Mouse (Mus musculus) CH12.LX (cell line): ENCODE data around the gene Zdhhc1. TPM values are rescaled to one million over a fixed set of nuclear protein-coding genes. Genes with fewer than 3 reads are reported as not detected.
A peak's percentile ranks its signal among the peaks of the same experiment; 100 is the strongest.

Experiments used
- DNase-seq: peaks from one replicate; pipeline ENCODE4 v3.0.0-alpha.2; 2013; ENCODE audit errors: extremely low read depth
- H3K27ac ChIP-seq: 2 replicates; pipeline ENCODE4 v1.5.1; 2012; ENCODE audit warnings: low read depth, mild to moderate bottlenecking, control low read depth, moderate library complexity; ENCODE audit not compliant: insufficient read depth
- H3K27me3 ChIP-seq: replicated peaks from 2 replicates; pipeline ENCODE3; 2012; ENCODE audit warnings: inconsistent platforms
- H3K36me3 ChIP-seq, 2 experiments: replicated peaks in 1 of 2; 2 replicates each; pipeline versions ENCODE3 to v1.6.1; 2012; ENCODE audit warnings: inconsistent platforms in 1 of 2, low read length in 1 of 2, mild to moderate bottlenecking in 1 of 2, mixed read lengths in 1 of 2, moderate library complexity in 1 of 2; ENCODE audit not compliant: control insufficient read depth in 1 of 2, insufficient read depth in 1 of 2
- H3K4me1 ChIP-seq, 2 experiments: 2 replicates each; pipeline ENCODE4 v1.6.1; 2012; ENCODE audit warnings: inconsistent platforms in 1 of 2, moderate library complexity in 1 of 2; ENCODE audit not compliant: insufficient read depth in 2 of 2, control insufficient read depth in 1 of 2
- H3K4me2 ChIP-seq: 2 replicates; pipeline ENCODE4 v1.6.1; 2012; ENCODE audit warnings: low read depth, mild to moderate bottlenecking, control low read depth; ENCODE audit not compliant: poor library complexity, insufficient read depth, severe bottlenecking
- H3K4me3 ChIP-seq, 3 experiments: fragments of 150-350 bp in 1 of 3; sonication (generic) in 1 of 3; replicated peaks in 1 of 3; 2 replicates each; pipeline versions ENCODE3 to v1.5.1; 2011 to 2012; ENCODE audit warnings: low read depth in 2 of 3, low read length in 2 of 3, mild to moderate bottlenecking in 2 of 3, moderate library complexity in 2 of 3, control low read depth in 1 of 3, improper control_type of control experiment in 1 of 3, inconsistent platforms in 1 of 3, mixed read lengths in 1 of 3; ENCODE audit not compliant: poor library complexity in 1 of 3
- H3K79me2 ChIP-seq: replicated peaks from 2 replicates; pipeline ENCODE4 v1.6.1; 2012; ENCODE audit warnings: mild to moderate bottlenecking, moderate library complexity; ENCODE audit not compliant: control insufficient read depth, poor library complexity, insufficient read depth, severe bottlenecking; ENCODE audit errors: extremely low read depth
- H3K9ac ChIP-seq: 2 replicates; pipeline ENCODE4 v1.6.1; 2012; ENCODE audit warnings: low read depth, mild to moderate bottlenecking, control low read depth, moderate library complexity; ENCODE audit not compliant: insufficient read depth
- H3K9me3 ChIP-seq: replicated peaks from 2 replicates; pipeline ENCODE3; 2012; ENCODE audit warnings: low read length, inconsistent platforms, mixed read lengths
- EP300 ChIP-seq: IDR thresholded peaks from 2 replicates; pipeline ENCODE4 v1.6.1; 2011; ENCODE audit warnings: low read length, improper control_type of control experiment
- GABPA ChIP-seq: IDR thresholded peaks from 2 replicates; pipeline ENCODE4 v1.6.1; 2012; ENCODE audit warnings: low read depth, low read length, improper control_type of control experiment, inconsistent platforms; ENCODE audit not compliant: insufficient replicate concordance
- IRF4 ChIP-seq: IDR thresholded peaks from 2 replicates; pipeline ENCODE4 v1.6.1; 2014; ENCODE audit warnings: low read depth, mild to moderate bottlenecking, inconsistent platforms, low read length, improper control_type of control experiment
- JUN ChIP-seq: IDR thresholded peaks from 2 replicates; pipeline ENCODE4 v1.6.1; 2011; ENCODE audit warnings: low read depth, mild to moderate bottlenecking, low read length, improper control_type of control experiment, moderate library complexity; ENCODE audit not compliant: insufficient read depth
- JUND ChIP-seq: conservative IDR thresholded peaks from 2 replicates; pipeline ENCODE4 v1.6.1; 2011; ENCODE audit warnings: low read depth, low read length, improper control_type of control experiment
- KAT2A ChIP-seq: IDR thresholded peaks from 2 replicates; pipeline ENCODE4 v1.6.1; 2012; ENCODE audit warnings: low read length, improper control_type of control experiment, inconsistent platforms; ENCODE audit not compliant: insufficient replicate concordance
- MAFK ChIP-seq: IDR thresholded peaks from 2 replicates; pipeline ENCODE4 v1.6.1; 2011; ENCODE audit warnings: low read length, improper control_type of control experiment; ENCODE audit not compliant: insufficient replicate concordance
- MAZ ChIP-seq: IDR thresholded peaks from 2 replicates; pipeline ENCODE4 v1.6.1; 2012; ENCODE audit warnings: low read depth, mild to moderate bottlenecking, inconsistent platforms, low read length, improper control_type of control experiment, moderate library complexity
- MXI1 ChIP-seq: IDR thresholded peaks from 2 replicates; pipeline ENCODE4 v1.6.1; 2011; ENCODE audit warnings: mild to moderate bottlenecking, low read depth, low read length, improper control_type of control experiment
- RAD21 ChIP-seq: IDR thresholded peaks from 2 replicates; pipeline ENCODE4 v1.6.1; 2011; ENCODE audit warnings: low read depth, mild to moderate bottlenecking, low read length, improper control_type of control experiment, moderate library complexity
- RCOR1 ChIP-seq: conservative IDR thresholded peaks from 2 replicates; pipeline ENCODE4 v1.6.1; 2012; ENCODE audit warnings: low read depth, mild to moderate bottlenecking, inconsistent platforms, low read length, improper control_type of control experiment
- TBP ChIP-seq: conservative IDR thresholded peaks from 2 replicates; pipeline ENCODE4 v1.6.1; 2011; ENCODE audit warnings: low read depth, low read length, improper control_type of control experiment
- TCF12 ChIP-seq: IDR thresholded peaks from 2 replicates; pipeline ENCODE4 v1.6.1; 2014; ENCODE audit warnings: low read depth, mild to moderate bottlenecking, inconsistent platforms, low read length, improper control_type of control experiment
- UBTF ChIP-seq: IDR thresholded peaks from 2 replicates; pipeline ENCODE4 v1.6.1; 2012; ENCODE audit warnings: low read depth, mild to moderate bottlenecking, inconsistent platforms, low read length, improper control_type of control experiment, moderate library complexity
- USF1 ChIP-seq: IDR thresholded peaks from 2 replicates; pipeline ENCODE4 v1.6.1; 2014; ENCODE audit warnings: low read depth, mild to moderate bottlenecking, inconsistent platforms, low read length, improper control_type of control experiment
- dilution Hi-C: fragments of 300-500 bp; cut with MboI; formaldehyde crosslinking; loops from 2 replicates; pipeline ENCODE4 v1.14.3; 2020; ENCODE audit warnings: low sequenced_read_pairs; ENCODE audit not compliant: extremely low pct_unique_long_range_greater_than_20kb, extremely low pct_ligation_motif_present
- in situ Hi-C: fragments of 300-500 bp; cut with MboI; formaldehyde crosslinking; loops from 3 replicates; pipeline ENCODE4 v1.14.3; 2019; ENCODE audit warnings: low sequenced_read_pairs, low pct_ligation_motif_present, low pct_unique_long_range_greater_than_20kb, mixed read lengths
- polyA plus RNA-seq: library from polyadenylated mRNA; unstranded; fragments of >175 nt; gene quantifications from 2 replicates; pipeline ENCODE4 v1.2.1, GENCODE M21; 2012; ENCODE audit warnings: low read depth; ENCODE audit not compliant: insufficient read length
- total RNA-seq, 2 experiments: library from RNA; depleted of rRNA; stranded (reverse); fragments of 300-350 nt in 1 of 2; fragments of >200 nt in 1 of 2; gene quantifications; 2 replicates each; pipeline ENCODE4 v1.2.3; 2012 to 2014

The Zdhhc1 gene
- total and polyA plus RNA-seq, 3 experiments, result 1.6 to 3.6 (median 2.6) TPM

GRCm38 (mm10) chr8:105508758-105509157 lies 12.1 kb upstream of the Zdhhc1 start:
- Histone ChIP-seq H3K4me1 (peaks cover 6 to 28% of the 10 kb centered on the region in 2 experiments), H3K27ac (no peak overlapping the region), H3K36me3 (no peaks in the 10 kb centered on the region), H3K4me3 (no peak overlapping the region), H3K27me3 (peaks cover 3% of the 10 kb centered on the region), H3K9me3 (no peaks in the 10 kb centered on the region), H3K9ac (no peak overlapping the region), H3K79me2 (no peaks in the 10 kb centered on the region), H3K4me2 (no peak overlapping the region)
- TF ChIP-seq MAFK (no peak), RCOR1 (no peak), USF1 (no peak), KAT2A (no peak), TCF12 (no peak), RAD21 (no peak), EP300 (no peak), TBP (no peak), JUN (no peak), MXI1 (no peak), UBTF (no peak), GABPA (no peak)
- dilution Hi-C loops, result no loop called here
- no peak for DNase-seq
- in situ Hi-C loops, result no loop called here

GRCm38 (mm10) chr8:105506977-105507376 lies 10.3 kb upstream of the Zdhhc1 start:
- dilution Hi-C loops, result no loop called here
- Histone ChIP-seq H3K27ac (no peak overlapping the region), H3K9ac (no peak overlapping the region), H3K9me3 (no peaks in the 10 kb centered on the region), H3K36me3 (no peaks in the 10 kb centered on the region), H3K4me2 (peak overlapping the region; percentile 16; the same call in 1 of the 2 replicates), H3K27me3 (peaks cover 3% of the 10 kb centered on the region), H3K4me3 (no peak overlapping the region), H3K79me2 (no peaks in the 10 kb centered on the region), H3K4me1 (peaks cover 6 to 28% of the 10 kb centered on the region in 2 experiments)
- TF ChIP-seq EP300 (peak; percentile 32; the same call in 1 of the 2 replicates), IRF4 (peak; percentile 69), UBTF (no peak)
- in situ Hi-C loops, result no loop called here
- peak; percentile 28 for DNase-seq

- Histone ChIP-seq H3K9me3 (no peaks in the 10 kb centered on the region), H3K79me2 (no peaks in the 10 kb centered on the region), H3K27ac (no peak overlapping the region), H3K4me2 (no peak overlapping the region), H3K4me3 (no peak overlapping the region), H3K4me1 (peaks cover 5 to 17% of the 10 kb centered on the region in 2 experiments), H3K9ac (no peak overlapping the region), H3K27me3 (peaks cover 3% of the 10 kb centered on the region), H3K36me3 (no peaks in the 10 kb centered on the region)
- no peak for DNase-seq
- in situ Hi-C loops (no loop called here), dilution Hi-C loops (no loop called here)
- no peak for TF ChIP-seq IRF4
- TF ChIP-seq JUND, result no peak
- no peak for TF ChIP-seq GABPA
- TF ChIP-seq MAZ, result no peak
Measured at GRCm38 (mm10) chr8:105504617-105505016, 7.9 kb upstream of the Zdhhc1 start.
